Mouse (Mus musculus): Measurements from ENCODE around the gene Osbpl10. TPM values are rescaled to one million over a fixed set of nuclear protein-coding genes. Genes with fewer than 3 reads are reported as not detected.

Gene Osbpl10
- polyA plus RNA-seq, 1 experiment, result not detected

DNA sequence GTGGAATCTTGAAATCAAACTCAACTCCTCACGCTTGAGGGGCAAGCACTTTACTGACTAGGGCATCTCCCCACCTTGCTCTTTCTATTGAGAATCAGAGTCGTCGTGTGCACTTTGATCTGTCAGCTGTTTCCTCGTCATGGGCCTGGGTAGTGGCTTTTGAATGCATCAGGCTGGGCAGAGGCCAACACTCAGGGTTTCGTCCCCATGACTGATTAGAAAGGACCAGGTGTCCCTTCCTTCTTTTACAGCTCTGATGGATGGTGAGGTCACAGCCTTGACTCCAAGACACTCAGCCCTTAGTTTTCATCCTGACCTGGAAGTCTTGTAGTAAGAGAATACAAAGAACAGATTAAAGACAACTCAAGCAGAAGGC lies 21.4 kb downstream of the Osbpl10 start:
- WGBS, result 70% methylated on average over 5 of the region's 5 CpGs
- TF ChIP-seq CTCF (IDR thresholded peaks at IDR 0.05; ENCODE audit: control insufficient read depth, insufficient read depth, low read length) (no peak), POLR2A (IDR thresholded peaks at IDR 0.05; ENCODE audit: borderline replicate concordance, control insufficient read depth, low read depth, low read length) (no peak)

DNA sequence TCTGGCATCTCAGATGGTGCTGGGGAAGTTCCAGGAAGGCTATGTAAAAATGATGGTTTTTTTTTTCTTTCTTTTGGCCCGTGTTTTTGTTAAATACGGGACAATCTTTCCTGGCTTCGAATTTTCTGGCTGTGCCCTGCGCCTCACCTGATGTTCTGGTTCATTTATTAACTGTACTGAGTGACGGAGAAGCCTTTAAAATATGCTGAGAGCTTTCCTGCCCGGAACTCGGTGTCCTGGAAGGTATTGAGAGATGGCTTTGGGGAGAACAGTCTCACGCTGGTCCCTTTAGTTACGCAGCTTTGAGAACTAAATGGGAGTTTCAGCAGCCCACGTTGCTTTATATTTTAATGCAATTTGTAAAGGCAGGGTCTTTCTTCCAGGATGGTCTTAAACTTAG lies 27.1 kb downstream of the Osbpl10 start:
- TF ChIP-seq CTCF (IDR thresholded peaks at IDR 0.05; ENCODE audit: control insufficient read depth, insufficient read depth, low read length), result no peak
- no peak for TF ChIP-seq POLR2A (IDR thresholded peaks at IDR 0.05; ENCODE audit: borderline replicate concordance, control insufficient read depth, low read depth, low read length)
- no peaks in the 10 kb centered on the region for H3K4me1 ChIP-seq (ENCODE audit: control insufficient read depth, insufficient read depth, low read length)
- no peak overlapping the region for H3K27ac ChIP-seq (ENCODE audit: control insufficient read depth, insufficient read depth, low read depth, low read length, poor library complexity)
- no peak overlapping the region for H3K4me3 ChIP-seq (replicated peaks; ENCODE audit: control insufficient read depth, low read depth, low read length)
- 83% methylated on average over 10 of the region's 10 CpGs for WGBS

More for the DNA sequence above, 21.4 kb downstream of the Osbpl10 start:
- no peak overlapping the region for H3K27ac ChIP-seq (ENCODE audit: control insufficient read depth, insufficient read depth, low read depth, low read length, poor library complexity)
- H3K4me1 ChIP-seq (ENCODE audit: control insufficient read depth, insufficient read depth, low read length), result no peaks in the 10 kb centered on the region
- no peak overlapping the region for H3K4me3 ChIP-seq (replicated peaks; ENCODE audit: control insufficient read depth, low read depth, low read length)

- H3K4me3 ChIP-seq (replicated peaks; ENCODE audit: control insufficient read depth, low read depth, low read length), result no peak overlapping the region
- 75% methylated on average over 6 of the region's 6 CpGs for WGBS
- H3K4me1 ChIP-seq (ENCODE audit: control insufficient read depth, insufficient read depth, low read length), result no peaks in the 10 kb centered on the region; the same call in 1 of the 2 replicates
- no peak overlapping the region for H3K27ac ChIP-seq (ENCODE audit: control insufficient read depth, insufficient read depth, low read depth, low read length, poor library complexity)
- TF ChIP-seq CTCF (IDR thresholded peaks at IDR 0.05; ENCODE audit: control insufficient read depth, insufficient read depth, low read length) (no peak), POLR2A (IDR thresholded peaks at IDR 0.05; ENCODE audit: borderline replicate concordance, control insufficient read depth, low read depth, low read length) (no peak)
Measured at GRCm38 (mm10) chr9:115007776-115008175, 29.4 kb downstream of the Osbpl10 start.

DNA sequence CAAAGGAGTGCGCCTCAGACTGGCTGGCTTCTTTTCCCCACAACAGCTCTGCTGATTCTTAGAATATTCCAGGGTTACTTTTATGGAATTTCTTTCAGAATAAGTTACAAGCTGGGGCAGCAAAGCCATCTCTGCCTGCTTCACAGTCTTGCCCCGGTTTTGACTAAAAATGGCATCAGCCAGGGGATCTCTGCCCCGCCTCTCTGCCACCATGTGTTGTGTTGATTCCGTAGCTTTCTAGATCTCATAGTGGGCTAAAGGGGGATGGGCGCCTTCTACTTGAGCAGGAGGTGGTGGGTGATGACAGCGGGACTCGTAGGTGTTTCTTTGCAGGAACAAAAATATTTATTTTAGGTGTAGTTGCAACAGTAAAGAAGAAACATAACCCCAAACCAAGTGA lies 29.8 kb downstream of the Osbpl10 start:
- H3K4me3 ChIP-seq (replicated peaks; ENCODE audit: control insufficient read depth, low read depth, low read length), result no peak overlapping the region
- no peaks in the 10 kb centered on the region; the same call in 1 of the 2 replicates for H3K4me1 ChIP-seq (ENCODE audit: control insufficient read depth, insufficient read depth, low read length)
- TF ChIP-seq CTCF (IDR thresholded peaks at IDR 0.05; ENCODE audit: control insufficient read depth, insufficient read depth, low read length) (no peak), POLR2A (IDR thresholded peaks at IDR 0.05; ENCODE audit: borderline replicate concordance, control insufficient read depth, low read depth, low read length) (no peak)
- WGBS, result 80% methylated on average over 7 of the region's 7 CpGs
- H3K27ac ChIP-seq (ENCODE audit: control insufficient read depth, insufficient read depth, low read depth, low read length, poor library complexity), result no peak overlapping the region

- no peak overlapping the region for H3K4me3 ChIP-seq (replicated peaks; ENCODE audit: control insufficient read depth, low read depth, low read length)
- WGBS, result 28% methylated on average over 12 of the region's 12 CpGs
- peaks cover 1% of the 10 kb centered on the region; the same call in 1 of the 2 replicates for H3K4me1 ChIP-seq (ENCODE audit: control insufficient read depth, insufficient read depth, low read length)
- H3K27ac ChIP-seq (ENCODE audit: control insufficient read depth, insufficient read depth, low read depth, low read length, poor library complexity), result no peak overlapping the region
- TF ChIP-seq CTCF (IDR thresholded peaks at IDR 0.05; ENCODE audit: control insufficient read depth, insufficient read depth, low read length) (no peak), POLR2A (IDR thresholded peaks at IDR 0.05; ENCODE audit: borderline replicate concordance, control insufficient read depth, low read depth, low read length) (no peak)
Measured at GRCm38 (mm10) chr9:115012367-115012766, 34.0 kb downstream of the Osbpl10 start.

- H3K4me1 ChIP-seq (ENCODE audit: control insufficient read depth, insufficient read depth, low read length), result no peaks in the 10 kb centered on the region
- TF ChIP-seq POLR2A (IDR thresholded peaks at IDR 0.05; ENCODE audit: borderline replicate concordance, control insufficient read depth, low read depth, low read length) (no peak), CTCF (IDR thresholded peaks at IDR 0.05; ENCODE audit: control insufficient read depth, insufficient read depth, low read length) (no peak)
- 80% methylated on average over 7 of the region's 7 CpGs for WGBS
Measured at GRCm38 (mm10) chr9:115020141-115020540, 41.8 kb downstream of the Osbpl10 start.

DNA sequence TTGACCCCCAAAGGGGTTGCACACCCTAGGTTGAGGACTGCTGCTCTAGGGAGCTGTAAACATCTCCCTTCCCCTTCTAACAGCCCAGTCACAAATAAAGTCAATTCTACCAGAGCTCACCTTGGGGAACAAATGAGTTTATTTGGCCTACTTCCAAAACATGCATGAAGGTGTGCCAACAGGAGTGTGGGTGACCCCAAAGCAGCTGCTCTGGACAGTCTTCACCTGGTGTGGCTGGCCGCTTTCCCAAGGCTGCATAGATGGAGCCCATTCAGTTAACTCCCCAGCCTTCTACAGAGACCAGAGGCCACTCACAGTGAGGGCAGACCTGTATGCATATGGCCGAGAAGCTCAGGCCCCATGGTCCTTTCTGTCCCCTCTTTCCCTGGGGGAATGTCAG lies 43.0 kb downstream of the Osbpl10 start:
- TF ChIP-seq CTCF (IDR thresholded peaks at IDR 0.05; ENCODE audit: control insufficient read depth, insufficient read depth, low read length) (no peak), POLR2A (IDR thresholded peaks at IDR 0.05; ENCODE audit: borderline replicate concordance, control insufficient read depth, low read depth, low read length) (no peak)
- H3K4me3 ChIP-seq (replicated peaks; ENCODE audit: control insufficient read depth, low read depth, low read length), result no peak overlapping the region
- WGBS, result 81% methylated on average over 2 of the region's 2 CpGs
- no peak overlapping the region for H3K27ac ChIP-seq (ENCODE audit: control insufficient read depth, insufficient read depth, low read depth, low read length, poor library complexity)
- no peaks in the 10 kb centered on the region for H3K4me1 ChIP-seq (ENCODE audit: control insufficient read depth, insufficient read depth, low read length)

More at GRCm38 (mm10) chr9:115020141-115020540, 41.8 kb downstream of the Osbpl10 start:
- Histone ChIP-seq H3K27ac (ENCODE audit: control insufficient read depth, insufficient read depth, low read depth, low read length, poor library complexity) (no peak overlapping the region), H3K4me3 (replicated peaks; ENCODE audit: control insufficient read depth, low read depth, low read length) (no peak overlapping the region)

- Histone ChIP-seq H3K4me3 (replicated peaks; ENCODE audit: control insufficient read depth, low read depth, low read length) (no peak overlapping the region), H3K4me1 (ENCODE audit: control insufficient read depth, insufficient read depth, low read length) (no peaks in the 10 kb centered on the region), H3K27ac (ENCODE audit: control insufficient read depth, insufficient read depth, low read depth, low read length, poor library complexity) (no peak overlapping the region)
- TF ChIP-seq POLR2A (IDR thresholded peaks at IDR 0.05; ENCODE audit: borderline replicate concordance, control insufficient read depth, low read depth, low read length) (no peak), CTCF (IDR thresholded peaks at IDR 0.05; ENCODE audit: control insufficient read depth, insufficient read depth, low read length) (no peak)
- 78% methylated on average over 3 of the region's 3 CpGs for WGBS
Measured at GRCm38 (mm10) chr9:115023137-115023536, 44.8 kb downstream of the Osbpl10 start.

All from bone marrow, adult 2 months (tissue).